Mouse (Mus musculus): ENCODE data around the gene Ctnna3.
A peak's percentile ranks its signal among the peaks of the same experiment; 100 is the strongest.

The Ctnna3 gene

DNA sequence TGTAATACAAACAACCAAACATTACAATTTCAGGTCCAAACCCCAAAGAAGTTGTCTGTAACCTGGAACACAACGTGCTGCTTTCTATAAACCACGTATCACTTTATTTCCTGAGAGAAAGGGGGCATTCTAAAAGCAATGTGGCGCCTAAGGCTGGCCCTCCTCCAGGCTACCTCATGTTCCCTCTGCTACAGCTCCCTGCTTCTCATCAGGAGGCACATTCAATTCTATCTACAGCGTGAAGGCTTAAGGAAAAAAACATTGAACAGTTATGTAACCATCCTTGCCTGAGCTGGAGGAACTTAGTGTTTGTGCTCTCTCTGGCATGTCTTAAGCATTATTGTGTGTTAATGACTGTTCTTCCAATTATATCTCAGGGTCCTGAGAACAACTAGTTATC is 517.4 kb downstream of the Ctnna3 start:
- no peak for DNase-seq (ENCODE audit: low spot score)

DNA sequence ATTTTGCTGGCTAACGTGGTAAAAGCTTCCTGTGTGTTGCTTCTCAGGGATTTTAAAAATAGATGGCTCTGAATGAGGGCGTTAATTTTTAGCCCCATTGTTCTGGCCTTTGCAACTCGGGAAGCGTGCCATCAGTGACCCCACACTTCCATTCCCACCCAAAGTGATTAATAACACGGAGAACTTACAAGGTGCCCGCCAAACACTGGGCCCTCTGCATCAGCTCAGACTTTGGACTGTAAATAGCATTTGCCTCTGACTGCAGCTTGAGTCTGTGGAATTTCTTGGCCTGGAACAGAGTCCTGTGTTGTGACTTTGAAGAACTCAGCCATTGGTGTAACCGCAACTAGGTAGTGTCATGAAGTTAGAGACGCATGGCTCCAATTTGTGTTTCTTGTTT is 521.0 kb downstream of the Ctnna3 start:
- DNase-seq (ENCODE audit: low spot score) = no peak

DNA sequence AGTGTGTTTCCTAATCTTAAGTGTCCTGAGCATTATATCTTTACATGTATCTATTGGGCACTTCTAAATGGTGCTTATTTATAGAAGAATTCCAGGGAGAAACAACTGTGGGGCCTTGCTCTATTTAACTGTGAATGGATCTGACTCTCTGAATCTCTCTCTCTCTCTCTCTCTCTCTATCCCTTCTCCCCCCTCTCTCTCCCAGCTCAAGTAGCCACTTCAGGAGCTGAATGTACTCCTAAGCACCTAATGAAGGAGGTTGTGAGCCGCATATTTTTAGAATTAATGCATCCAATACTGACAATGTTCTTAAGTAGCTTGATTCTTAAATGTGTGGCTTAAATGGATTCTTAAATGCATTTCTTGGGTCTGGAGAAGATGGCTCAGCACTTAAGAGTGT is 521.6 kb downstream of the Ctnna3 start:
- DNase-seq (ENCODE audit: low spot score) = no peak

DNA sequence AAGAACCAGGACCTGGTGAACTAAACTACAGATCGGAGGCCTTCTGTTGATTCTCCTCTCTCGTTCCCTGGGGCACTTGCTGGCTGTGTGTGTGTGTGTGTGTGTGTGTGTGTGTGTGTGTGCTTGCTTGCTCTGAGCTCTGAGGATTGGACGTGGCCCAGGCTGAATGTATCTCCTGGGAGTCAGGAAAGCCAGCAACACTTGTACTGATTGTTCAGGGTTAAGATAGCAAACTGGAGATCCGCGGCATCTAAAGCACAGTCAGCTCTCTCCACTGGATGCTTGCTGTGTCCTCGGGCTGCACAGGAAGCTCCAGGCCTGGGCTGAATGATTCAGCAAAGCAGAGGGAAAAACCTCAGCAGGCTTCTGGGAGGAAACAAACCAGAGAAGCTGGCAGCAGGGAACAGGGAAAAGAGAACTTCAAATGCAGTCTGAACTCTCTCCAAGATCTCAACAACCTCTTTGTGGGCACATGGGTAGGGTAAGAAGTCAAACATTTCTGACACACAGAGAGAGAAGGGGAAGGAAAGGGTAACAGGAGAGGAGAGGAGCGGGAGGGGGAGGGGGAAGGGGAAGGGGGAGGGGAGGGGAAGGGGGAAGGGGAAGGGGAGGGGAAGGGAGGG is 524.5 kb downstream of the Ctnna3 start:
- no peak for DNase-seq (ENCODE audit: low spot score)

DNA sequence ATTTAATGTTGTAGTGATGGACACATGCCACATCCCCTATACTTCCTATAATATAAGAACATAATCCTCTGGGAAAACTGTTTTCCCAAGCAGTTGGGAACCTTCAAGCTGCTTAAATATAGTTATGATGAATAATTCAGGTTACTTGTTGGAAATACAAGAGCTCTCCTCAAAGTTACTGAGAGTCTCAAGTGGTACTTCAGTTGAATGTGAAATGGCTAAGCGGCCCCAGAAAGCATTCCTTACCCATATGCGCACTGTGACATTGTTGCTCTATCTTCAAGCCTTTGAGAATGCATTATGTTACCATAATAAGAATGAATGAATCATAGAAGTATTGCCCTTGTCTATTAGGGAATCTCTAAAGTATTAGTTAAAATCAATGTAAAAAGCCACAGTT is 542.4 kb downstream of the Ctnna3 start:
- no peak for DNase-seq (ENCODE audit: low spot score)

DNA sequence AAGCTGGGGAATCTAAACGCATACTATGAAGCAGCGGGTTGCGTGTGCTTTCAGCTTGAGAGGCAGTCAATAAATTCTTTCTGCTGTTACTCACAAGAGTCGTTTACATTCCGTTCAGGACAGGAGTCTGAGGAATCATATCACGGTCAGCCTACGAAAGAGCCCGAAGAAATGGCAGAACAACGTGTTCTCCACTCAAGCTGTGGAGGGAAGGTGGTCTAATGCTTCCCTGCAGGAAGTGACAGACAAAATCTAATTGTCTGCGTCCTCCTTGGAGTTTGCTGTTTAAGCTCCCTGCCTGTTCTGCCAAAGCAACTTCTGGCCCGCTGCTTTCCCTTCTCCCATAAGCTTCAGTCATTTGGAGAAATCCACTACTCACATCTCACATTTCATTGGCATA is 548.2 kb downstream of the Ctnna3 start:
- DNase-seq (ENCODE audit: low spot score) = no peak

DNA sequence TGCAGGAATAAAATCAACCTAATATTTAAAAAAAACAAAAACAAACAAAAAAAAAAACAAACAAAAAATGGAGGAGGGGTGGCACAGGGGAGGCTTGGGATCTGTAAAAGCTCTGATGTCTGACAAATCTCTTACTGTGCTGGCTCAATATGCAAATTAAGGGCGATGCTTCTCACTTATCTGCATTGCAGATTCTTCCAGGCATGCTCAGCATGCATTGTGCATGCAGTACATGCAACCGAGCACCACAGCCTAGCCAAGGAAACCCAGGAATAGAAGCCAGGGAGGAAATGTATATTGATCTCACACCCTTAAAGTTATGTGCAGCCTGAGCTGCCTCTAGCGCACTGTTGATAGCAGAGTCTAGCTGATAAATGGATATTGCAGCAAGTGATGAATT is 548.6 kb downstream of the Ctnna3 start:
- DNase-seq (ENCODE audit: low spot score) = no peak

DNA sequence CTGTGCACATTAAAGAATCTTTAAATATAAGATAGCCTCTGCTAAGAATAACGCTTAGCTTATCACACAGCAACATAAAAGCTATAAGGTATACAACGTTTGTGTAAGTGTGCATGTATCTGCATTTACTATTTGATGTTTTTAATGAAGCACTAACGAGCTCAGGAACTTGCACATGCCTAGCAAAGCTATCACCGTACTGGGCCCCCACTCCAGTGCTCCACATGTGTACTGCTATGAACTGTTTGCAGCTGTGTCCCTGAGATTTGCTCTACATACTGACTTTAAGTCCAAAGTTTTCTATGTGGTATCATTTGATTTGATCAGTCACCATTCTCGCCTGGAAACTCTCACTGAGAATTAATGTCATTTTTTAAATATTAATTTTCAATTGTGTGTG is 549.1 kb downstream of the Ctnna3 start:
- DNase-seq (ENCODE audit: low spot score) = no peak

DNA sequence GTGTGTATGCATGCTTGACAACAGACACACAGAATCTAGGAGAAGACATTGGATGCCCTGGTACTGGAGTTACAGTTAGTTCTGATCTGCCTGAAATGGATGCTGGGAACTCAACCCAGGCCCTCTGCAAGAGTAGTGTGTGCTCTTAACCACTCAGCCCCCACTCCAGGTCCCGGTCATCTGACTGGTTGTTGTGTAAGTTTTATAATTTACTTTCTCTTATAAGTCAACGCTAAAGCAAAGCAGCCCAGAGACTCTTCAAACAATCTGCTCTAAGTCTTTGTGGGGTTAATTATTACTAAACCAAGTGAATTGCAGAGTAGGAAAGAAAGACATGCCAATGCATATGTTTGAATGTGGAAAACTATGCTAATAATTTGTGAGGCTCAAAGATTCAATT is 549.5 kb downstream of the Ctnna3 start:
- DNase-seq (ENCODE audit: low spot score) = no peak

DNA sequence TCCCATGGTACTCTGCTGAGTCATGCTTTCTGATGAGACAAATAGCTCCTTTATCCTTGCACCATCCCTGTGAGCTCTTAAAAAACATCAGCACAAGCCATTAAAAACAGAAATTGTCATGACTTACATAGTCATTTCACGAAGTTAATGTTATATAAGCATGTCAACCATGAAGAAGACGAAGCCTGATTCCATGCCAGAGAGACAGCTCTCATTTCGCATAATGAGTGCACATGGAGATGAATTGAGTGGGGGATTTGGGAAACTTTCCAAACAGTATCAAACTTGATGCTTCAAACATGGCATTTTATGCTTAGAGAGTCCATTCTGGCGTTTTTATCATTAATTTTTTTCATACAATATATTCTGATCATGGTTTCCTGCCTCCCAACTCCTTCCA is 555.7 kb downstream of the Ctnna3 start:
- DNase-seq (ENCODE audit: low spot score) = peak; percentile 9

DNA sequence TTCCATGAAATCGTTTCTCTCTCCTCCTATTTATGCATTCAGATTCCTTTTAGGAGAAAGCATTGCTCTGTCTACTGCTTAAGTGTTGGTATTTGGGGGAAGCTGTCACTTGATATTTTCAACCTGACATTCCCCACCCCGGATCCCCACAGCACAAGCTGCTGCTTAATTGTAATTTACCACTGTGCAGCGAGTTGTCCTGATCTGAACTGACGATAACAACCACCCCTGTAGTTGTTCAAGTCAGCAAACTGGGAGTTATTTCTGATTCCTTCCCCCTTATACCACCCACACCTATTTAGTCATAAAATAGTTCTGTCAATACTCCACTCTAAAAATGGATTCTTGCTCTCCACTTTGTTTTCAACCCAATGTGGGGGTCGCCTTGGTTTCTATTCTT is 564.4 kb downstream of the Ctnna3 start:
- no peak for DNase-seq (ENCODE audit: low spot score)

DNA sequence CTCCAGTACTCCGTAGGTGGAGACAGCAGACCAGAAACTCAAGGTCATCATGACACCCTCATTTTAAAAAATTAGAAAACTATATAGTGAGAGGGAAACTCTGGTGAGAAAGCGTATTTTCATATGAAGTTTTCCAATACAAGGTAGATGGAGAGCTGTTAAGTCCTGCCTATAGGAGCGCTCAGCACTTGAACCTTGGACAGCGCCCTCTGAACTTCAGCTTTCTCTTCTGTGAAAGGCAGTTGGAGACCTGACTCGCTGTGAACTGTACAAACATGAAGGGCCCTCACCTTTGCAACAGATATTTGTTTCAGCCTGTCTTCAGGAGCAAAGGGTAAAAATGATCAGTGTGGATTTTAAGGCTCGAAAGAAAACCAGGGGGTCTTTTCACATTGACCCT is 571.6 kb downstream of the Ctnna3 start:
- DNase-seq (ENCODE audit: low spot score) = no peak

DNA sequence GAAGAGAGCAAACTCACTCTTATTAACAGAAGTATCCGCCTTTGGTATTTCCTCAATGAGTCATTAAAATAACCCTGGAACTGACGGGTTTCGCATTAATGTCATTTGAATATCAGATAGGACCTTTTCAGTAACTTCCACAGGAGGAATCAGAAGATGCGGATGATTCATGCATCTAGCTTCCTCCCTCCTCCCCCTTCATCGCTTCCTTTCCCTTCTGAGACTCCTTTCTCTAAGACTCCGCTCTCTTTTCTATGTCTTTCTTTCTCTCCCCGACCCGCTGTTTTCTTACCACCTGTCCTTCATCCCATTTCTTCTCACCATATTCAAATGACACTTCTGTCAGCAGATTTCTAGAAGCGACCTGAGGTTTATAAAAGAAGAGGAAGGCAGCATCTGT is 572.1 kb downstream of the Ctnna3 start:
- no peak for DNase-seq (ENCODE audit: low spot score)

DNA sequence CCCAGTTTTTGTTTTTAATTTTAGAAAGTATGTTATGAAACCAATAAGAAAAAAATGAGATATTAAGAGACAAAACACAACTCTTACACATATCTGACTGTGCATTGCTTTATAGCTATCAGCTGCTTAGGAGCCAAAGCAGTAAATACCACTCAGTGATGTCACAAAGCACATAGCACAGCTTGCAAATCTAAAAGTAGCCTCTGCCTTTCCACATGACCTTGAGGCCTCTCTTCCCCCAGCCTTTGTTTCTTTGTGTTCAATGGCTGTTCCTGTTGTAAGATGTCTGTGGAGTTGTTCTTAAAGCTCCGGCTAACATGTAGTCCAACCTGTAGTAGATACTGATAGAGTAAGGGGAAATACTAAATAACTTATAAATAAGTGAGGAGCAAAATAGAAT is 590.4 kb downstream of the Ctnna3 start:
- DNase-seq (ENCODE audit: low spot score) = no peak

DNA sequence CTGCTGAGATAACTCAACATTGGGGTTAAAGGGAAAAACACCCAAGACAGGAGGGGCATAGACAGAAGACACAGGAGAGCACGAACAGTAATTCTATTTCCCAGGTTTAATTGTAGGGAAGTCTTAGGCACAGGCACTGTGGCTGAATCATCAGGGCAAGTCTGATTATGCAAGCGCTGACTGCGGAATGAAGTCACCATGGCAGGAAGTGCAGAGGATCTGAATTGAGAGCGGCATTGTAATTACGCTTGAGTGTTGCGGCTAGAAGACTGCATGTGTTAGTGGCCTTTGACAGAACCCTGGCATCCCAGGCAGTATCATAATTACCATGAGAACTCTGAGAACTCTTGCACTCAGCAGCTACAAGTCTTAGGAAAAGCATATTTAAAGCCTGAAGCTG is 593.4 kb downstream of the Ctnna3 start:
- no peak for DNase-seq (ENCODE audit: low spot score)

DNA sequence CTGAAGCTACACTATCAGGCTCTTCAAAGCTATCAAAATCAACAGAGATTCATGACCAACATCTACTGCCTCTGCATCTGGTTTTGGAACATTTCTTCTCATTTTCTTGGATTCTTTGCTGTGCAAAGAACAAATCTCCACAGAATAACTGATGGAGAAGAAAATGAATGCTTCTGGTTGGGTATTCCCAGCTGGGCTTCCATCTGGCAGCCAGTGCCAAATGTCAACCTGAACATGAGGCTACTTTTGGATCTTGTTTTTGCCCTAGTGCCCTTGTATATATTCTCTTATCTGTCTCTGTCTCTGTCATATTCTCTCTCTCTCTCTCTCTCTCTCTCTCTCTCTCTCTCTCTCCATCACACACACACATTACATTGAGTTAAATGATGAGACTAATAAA is 601.0 kb downstream of the Ctnna3 start:
- DNase-seq (ENCODE audit: low spot score) = no peak

DNA sequence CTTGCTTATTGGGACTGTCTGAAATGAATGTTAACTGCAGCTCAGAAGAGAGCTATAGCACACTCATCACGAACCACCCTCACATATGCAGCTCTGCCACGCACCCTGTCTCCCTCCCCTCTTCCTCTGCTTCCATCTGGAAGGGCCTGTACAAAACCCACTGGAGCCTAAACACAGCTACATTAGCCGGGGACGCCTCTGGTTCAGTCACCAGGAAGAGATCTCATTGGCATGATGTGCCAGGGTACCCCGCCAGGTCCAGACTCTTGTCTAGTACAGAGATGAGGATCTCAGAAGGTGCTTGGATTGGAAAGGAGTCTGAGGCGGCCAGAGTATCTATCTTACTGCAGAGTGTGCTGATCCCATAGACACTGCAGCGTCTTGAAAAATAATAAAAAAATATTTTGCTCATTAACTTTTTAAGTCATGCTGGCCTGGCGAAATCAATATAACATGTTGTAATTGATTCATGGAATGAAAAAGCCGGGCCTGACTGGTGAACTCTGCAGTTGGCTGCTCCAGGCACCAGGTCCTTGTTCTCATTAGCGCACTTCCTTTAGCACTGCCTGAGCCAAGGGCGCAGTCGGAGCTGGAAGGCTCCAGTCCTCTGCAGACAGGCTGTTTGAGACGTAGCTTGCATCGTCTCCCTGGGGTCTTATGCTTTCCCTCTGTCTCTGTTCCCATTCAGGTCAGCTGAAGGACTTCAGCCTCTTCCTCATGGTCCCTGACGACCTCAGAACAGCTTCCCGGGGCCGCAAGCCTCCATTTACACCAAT is 610.0 kb downstream of the Ctnna3 start:
- no peak for DNase-seq (ENCODE audit: low spot score)

DNA sequence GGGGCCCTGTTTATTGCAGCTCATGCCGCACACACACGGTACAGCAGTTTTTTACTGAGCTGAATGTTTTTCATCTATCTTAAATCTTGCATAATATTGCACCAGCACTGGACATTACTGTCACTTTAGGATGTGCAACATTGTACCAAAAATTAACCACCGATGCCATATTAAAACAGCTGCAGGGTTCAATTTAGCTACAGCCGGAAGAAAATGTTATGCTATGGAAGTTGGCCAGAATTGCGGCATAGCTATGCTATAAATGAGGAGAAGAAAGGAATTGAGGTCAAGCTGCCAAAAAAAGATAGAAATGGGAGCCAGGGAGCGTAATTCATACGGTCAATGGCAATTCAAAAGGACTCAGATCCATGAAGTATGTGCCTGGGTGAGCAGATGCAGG is 611.3 kb downstream of the Ctnna3 start:
- no peak for DNase-seq (ENCODE audit: low spot score)

DNA sequence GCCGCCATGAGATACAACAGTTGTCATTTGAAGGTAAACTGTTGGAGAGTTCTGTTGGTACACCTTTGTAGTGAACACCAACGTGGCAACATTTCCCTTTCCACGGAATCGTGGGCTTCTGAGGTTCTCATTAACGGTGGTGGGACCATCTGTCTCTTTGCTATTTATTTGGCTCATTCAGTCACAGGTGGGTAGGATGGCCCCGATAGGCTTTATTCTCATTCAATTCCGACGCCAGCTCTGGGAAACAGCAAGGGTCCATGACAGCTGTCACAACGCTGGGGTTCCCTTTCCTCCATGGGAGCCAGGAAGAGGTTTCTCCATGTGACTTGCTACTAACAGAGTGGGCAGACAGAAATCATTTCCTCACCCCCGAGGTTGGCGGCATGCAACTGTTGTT is 612.0 kb downstream of the Ctnna3 start:
- DNase-seq (ENCODE audit: low spot score) = no peak

DNA sequence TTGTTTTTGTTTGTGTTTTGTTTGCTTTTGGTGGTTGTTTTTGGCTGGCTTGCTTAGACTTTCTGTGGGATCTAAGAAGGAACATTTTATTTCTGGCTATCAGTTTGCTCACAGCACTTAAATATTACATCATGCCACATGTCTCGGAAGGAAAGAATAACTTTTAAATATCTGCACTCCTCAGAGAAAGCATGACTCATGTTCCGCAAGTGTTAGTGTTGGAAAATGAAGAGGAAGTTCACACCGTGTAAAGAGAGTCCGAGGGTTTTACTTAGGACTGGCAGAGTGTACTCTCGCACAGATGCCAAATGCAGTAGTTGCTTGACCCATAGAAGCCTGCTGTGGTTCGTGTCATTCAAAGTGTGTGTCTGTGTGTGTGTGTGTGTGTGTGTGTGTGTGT is 619.3 kb downstream of the Ctnna3 start:
- DNase-seq (ENCODE audit: low spot score) = no peak

DNA sequence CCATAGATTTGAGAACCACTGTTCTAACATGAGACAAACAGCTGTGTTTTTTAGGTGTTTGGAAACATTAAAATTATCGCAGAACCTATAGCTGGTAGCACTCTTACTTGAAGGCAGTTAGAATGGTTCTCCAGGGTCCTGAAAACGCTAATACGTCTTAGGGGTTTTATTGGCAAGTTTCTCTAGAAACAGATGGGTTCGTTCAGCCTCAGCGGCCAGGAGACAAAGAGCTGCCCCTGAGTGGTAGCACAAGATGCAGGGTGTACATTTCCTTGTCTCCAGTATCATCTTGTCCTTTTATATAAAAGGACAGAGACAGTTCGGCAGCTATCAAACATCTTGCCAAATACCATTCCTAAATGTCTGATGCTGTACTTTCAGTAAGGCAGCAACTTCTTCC is 620.0 kb downstream of the Ctnna3 start:
- DNase-seq (ENCODE audit: low spot score) = no peak

DNA sequence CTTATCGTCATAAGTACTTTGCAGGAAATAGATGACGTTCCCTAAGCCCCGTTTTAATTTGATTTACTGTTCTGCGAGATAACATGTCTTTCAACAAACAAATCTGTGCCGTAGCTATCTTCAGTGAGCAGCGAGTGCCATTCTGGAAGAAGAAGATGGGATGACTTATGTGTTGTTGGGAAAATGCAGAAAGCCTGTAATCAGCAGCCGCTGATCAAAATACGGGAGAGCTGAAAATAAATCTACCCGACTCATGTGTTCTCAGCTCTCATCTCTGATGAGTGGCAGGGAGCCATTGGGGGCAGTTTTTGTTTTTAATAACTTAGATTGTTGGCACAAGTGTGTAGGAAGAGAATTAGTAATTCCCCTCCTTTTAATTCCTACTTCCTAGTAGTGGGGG is 633.8 kb downstream of the Ctnna3 start:
- no peak for DNase-seq (ENCODE audit: low spot score)

DNA sequence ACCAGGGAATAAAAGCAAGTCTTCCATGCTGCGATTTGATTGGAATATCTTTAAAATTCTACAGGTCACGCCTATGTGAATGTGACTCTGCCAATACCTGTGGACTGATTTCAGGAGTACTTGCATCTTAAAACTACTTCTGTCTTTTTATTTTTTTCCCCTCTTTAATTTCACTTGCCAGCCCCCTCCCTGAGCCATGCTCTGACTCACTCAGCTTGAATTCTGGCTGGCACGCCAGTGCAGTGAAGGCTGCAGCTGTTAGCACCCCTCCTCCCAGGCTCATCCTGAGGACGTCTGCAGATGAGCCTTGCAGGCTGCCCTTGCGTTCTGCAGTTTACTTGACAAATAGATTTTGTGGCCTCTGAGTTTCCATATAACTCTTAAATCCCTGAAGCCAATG is 646.0 kb downstream of the Ctnna3 start:
- peak; percentile 17 for DNase-seq (ENCODE audit: low spot score)

DNA sequence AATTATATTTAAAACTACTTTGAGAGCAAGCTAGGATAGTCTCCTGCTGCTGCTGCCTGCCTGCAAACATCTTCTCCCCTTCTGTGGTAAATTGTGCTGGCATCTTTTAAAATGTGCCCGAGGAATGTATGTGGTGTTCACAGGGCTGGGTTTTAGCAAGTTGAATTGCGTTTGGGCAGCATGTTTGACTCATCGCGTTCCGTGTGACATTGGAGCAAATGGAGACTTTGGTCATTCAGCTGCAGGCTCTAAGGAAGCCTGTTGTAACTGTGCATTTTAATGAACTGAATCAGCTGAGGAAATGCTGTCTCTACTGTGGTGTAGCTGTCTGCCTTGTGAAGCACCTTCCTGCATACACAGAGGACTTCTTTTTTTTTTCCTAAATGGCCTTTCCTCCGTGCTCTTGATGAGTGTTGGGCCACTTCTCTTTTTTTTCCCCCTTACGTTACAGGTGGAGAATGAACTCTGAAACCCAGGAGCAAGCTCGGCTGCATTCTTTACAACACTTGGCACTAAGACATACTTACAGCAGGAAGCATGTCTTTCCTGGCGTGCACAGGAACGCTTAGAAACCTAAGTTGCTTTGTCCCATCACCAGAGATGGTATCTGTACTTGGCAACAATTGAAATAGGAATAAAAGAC is 646.6 kb downstream of the Ctnna3 start:
- no peak for DNase-seq (ENCODE audit: low spot score)

Data from layer of hippocampus, adult 9-10 months (tissue).